Mouse (Mus musculus): Measurements from ENCODE around the gene Tmem191c.

- TF ChIP-seq EP300 (IDR thresholded peaks at IDR 0.05; ENCODE audit: insufficient read depth, low read depth, low read length) (no peak), POLR2A (IDR thresholded peaks at IDR 0.05; ENCODE audit: insufficient read depth, low read length) (no peak), CTCF (IDR thresholded peaks at IDR 0.05; ENCODE audit: low read depth, low read length) (no peak)
Measured at GRCm38 (mm10) chr16:17271124-17271523, 4.8 kb upstream of the Tmem191c start.
